Mouse (Mus musculus): Measurements from ENCODE around the gene Il11ra1.
"Not testable (repeated sequence)": the region's sequence is repeated elsewhere in the genome, so short reads cannot be mapped to it uniquely, and the experiment has no call there.

Gene Il11ra1

DNA sequence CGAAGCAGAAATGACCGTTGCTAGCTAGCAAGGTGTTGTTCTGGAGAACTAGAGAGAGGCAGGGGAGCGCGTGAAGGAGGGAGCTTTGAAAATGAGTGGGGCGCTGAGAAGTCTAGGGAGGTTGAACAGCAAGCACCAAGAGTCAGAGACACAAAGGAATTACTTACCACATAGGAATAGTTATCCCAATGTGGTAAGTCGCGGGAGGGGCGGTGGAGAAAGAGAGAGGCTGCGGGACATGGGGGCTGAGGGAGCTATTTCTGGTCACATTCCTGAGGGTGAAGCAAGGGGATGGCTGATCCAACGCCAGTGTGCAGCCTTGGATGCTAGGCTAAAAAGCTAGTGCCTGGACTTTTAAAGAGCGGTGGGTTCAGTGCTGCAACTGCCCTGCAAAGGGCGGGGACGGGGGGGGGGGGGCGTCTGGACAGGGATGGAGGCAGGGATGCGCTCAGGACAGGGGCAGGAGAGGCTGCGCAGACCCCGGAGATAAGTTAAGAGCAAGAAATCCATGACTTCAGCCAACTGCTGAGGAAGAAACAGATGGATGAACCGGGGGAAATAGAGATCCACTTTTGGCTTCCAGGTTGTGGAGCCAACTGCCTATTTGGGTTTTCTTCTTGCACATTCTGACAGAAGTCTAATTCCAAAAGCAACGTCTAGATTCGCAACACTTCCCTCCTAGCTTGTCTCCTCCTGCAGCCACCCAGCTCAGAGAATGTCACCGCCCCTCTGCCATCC is 82.1 kb downstream of the Il11ra1 start:
- not testable (repeated sequence) for DNase-seq (ENCODE audit: low spot score in 2 of 2)

DNA sequence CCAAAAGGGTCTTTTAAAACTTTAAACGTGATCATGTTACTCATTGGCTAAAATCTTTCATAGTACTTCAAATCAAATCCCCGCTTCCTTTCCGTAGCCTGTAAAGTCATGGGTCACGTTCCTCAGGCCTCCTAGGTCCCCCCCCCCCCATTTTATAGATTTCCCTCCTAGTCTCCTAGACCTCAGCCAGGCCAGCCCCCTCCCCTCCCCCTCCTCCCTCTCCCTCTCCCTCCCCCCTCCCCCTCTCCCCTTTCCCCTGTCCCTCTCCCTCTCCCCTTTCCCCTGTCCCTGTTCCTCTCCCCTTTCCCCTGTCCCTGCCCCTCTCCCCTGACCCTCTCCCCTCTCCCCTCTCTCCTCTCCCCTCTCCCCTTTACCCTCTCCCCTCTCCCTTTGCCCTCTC is 82.9 kb downstream of the Il11ra1 start:
- not testable (repeated sequence) for DNase-seq (ENCODE audit: low spot score in 2 of 2)

- not testable (repeated sequence) for DNase-seq (ENCODE audit: low spot score in 2 of 2)
These were observed 83.4 kb downstream of the Il11ra1 start for GRCm38 (mm10) chr4:41783197-41783596.
